Mouse (Mus musculus) liver, embryonic 13.5 days (tissue): ENCODE measurements at regions not wholly inside any gene's neighbourhood (a gene's known extent, or its start where the extent isn't known, plus 50 kb on each side); places are given as distances from the start of the nearest gene placed in this dataset.

Experiments
- ATAC-seq: fragments of 200-750 bp; cut with Nextera tagmentation; 2 replicates; pipeline ENCODE4 v1.8.0; 2017; ENCODE audit warnings: low read depth, mild to moderate bottlenecking, moderate number of reproducible peaks, moderate library complexity
- DNase-seq: peaks from one replicate; pipeline ENCODE4 v3.0.0; 2022
- H3K27ac ChIP-seq: fragments of 300-500 bp; sonication (generic); 2 replicates; pipeline ENCODE4 v1.5.1; 2015; ENCODE audit warnings: moderate library complexity, mild to moderate bottlenecking, inconsistent platforms
- H3K27me3 ChIP-seq: fragments of 300-500 bp; sonication (generic); 2 replicates; pipeline ENCODE4 v1.6.1; 2015; ENCODE audit warnings: mild to moderate bottlenecking, inconsistent platforms
- H3K36me3 ChIP-seq: fragments of 300-500 bp; sonication (generic); 2 replicates; pipeline ENCODE4 v1.6.1; 2015; ENCODE audit warnings: mild to moderate bottlenecking, inconsistent platforms
- H3K4me1 ChIP-seq: fragments of 300-500 bp; sonication (generic); replicated peaks from 2 replicates; pipeline ENCODE4 v1.6.1; 2015; ENCODE audit warnings: inconsistent platforms
- H3K4me2 ChIP-seq: fragments of 300-500 bp; sonication (generic); 2 replicates; pipeline ENCODE4 v1.6.1; 2015; ENCODE audit warnings: inconsistent platforms, mild to moderate bottlenecking, moderate library complexity
- H3K4me3 ChIP-seq: fragments of 300-500 bp; sonication (generic); replicated peaks from 2 replicates; pipeline ENCODE4 v1.5.1; 2015; ENCODE audit warnings: mild to moderate bottlenecking, inconsistent platforms
- H3K9ac ChIP-seq: fragments of 300-500 bp; sonication (generic); 2 replicates; pipeline ENCODE4 v1.6.1; 2015; ENCODE audit warnings: mild to moderate bottlenecking, inconsistent platforms
- H3K9me3 ChIP-seq: fragments of 300-500 bp; sonication (generic); replicated peaks from 2 replicates; pipeline ENCODE4 v1.6.1; 2016; ENCODE audit warnings: inconsistent platforms
- WGBS: fragments of 180-500 bp; shearing (Covaris S2); methylation state at CpG from one replicate; pipeline ENCODE4 v1.1.7; 2015; ENCODE audit not compliant: insufficient replicate concordance; 5-methylcytosine and 5-hydroxymethylcytosine counted together

DNA sequence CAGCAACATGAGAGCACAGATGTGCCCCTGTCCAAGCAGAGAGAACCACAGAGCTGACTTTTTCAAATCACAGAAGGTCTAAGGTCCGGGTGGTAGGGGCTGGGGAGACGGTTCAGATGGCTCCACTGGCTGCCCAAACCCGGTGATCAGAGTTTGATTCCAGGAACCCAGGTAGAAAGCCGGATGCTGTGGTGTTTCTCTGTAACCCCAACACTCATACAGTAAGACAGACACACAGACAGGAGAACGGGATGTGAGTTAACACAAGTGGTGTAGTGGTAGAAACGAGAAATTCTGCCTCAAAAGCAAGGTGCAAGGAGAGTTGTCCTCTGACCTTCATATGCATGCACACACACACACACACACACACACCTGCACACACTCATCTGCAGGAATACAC, 408.0 kb downstream of the Sox9 start:
- no peaks in the 10 kb centered on the region for H3K9me3 ChIP-seq
- H3K4me1 ChIP-seq = no peaks in the 10 kb centered on the region
- H3K27me3 ChIP-seq = 0 out of 2 replicates have a peak, but pooled peaks cover 4% of the 10 kb centered on the region
- WGBS = 58% methylated on average over 6 of the region's 6 CpGs
- ATAC-seq (no peak), DNase-seq (no peak)
- no peak overlapping the region for H3K4me2 ChIP-seq
- H3K36me3 ChIP-seq = no peaks in the 10 kb centered on the region
- H3K27ac ChIP-seq = no peak overlapping the region
- H3K9ac ChIP-seq = no peak overlapping the region
- H3K4me3 ChIP-seq = no peak overlapping the region

DNA sequence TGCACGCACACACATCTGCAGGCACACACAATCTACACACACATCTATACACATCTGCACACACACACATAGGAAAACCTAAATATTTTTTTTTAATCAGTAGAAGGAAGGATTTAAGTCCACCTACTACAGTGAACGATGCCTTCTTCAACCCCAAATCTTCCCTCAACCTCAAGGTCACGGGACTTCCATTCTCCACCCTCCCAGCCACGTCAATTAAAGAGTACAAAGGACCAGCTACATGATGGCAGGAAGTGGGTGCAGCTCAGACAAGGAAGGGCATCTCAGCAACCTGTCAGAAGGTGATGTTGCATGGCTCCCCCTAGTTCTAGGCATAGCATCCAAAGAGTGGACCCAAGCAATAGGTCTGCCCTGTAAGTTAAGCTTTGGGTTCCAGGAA, 408.5 kb downstream of the Sox9 start:
- no peak overlapping the region for H3K4me2 ChIP-seq
- no peak for DNase-seq
- no peak overlapping the region for H3K9ac ChIP-seq
- no peak overlapping the region for H3K4me3 ChIP-seq
- 55% methylated on average over 4 of the region's 4 CpGs for WGBS
- ATAC-seq = no peak
- H3K9me3 ChIP-seq = no peaks in the 10 kb centered on the region
- H3K27me3 ChIP-seq = 0 out of 2 replicates have a peak, but pooled peaks cover 4% of the 10 kb centered on the region
- no peak overlapping the region for H3K27ac ChIP-seq
- H3K36me3 ChIP-seq = no peaks in the 10 kb centered on the region
- no peaks in the 10 kb centered on the region for H3K4me1 ChIP-seq

GRCm38 (mm10) chr11:113191006-113191405, 409.0 kb downstream of the Sox9 start:
- Histone ChIP-seq H3K9ac (no peak overlapping the region), H3K4me2 (no peak overlapping the region), H3K9me3 (no peaks in the 10 kb centered on the region), H3K4me1 (no peaks in the 10 kb centered on the region), H3K36me3 (no peaks in the 10 kb centered on the region), H3K4me3 (no peak overlapping the region), H3K27ac (no peak overlapping the region), H3K27me3 (0 out of 2 replicates have a peak, but pooled peaks cover 4% of the 10 kb centered on the region)
- DNase-seq (no peak), ATAC-seq (no peak)
- 69% methylated on average over 7 of the region's 7 CpGs for WGBS

DNA sequence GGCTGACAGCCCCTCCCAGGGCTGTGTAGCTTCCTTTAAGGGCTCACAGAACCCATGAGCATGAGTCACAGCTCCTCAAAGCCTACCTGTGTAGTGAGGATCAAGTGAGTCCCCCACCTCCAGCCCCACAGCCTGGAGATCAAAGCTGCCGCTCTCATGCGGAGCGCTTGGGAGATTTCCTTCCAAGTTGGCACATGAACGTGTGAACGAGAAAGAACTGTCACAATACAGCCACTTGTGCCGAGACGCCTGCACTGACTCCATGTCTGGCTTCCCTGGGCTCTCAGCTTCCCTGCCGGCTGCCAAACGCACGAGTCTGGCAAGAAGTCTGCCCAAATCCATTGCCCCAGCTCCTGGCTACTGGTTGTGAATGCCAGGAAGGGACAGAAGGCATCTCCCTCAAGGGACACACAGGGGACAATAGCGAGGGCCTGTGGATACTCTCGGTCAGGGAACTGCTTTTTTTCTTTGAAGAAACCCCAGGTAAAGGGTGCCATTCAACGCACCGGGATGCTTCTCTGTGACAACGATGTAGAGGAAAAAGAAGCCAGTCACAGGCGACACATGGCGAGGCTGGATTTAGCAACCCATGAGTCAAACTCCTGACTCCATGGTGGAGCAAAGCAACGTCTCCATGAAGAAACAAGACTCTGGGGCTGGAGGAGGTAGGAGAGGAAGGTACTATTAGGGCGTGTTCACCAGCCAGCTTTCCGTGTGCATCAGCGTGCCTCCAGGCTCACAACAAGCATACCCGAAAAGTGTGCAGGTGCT, 410.2 kb downstream of the Sox9 start:
- no peak overlapping the region for H3K4me2 ChIP-seq
- no peak for ATAC-seq
- H3K36me3 ChIP-seq = no peaks in the 10 kb centered on the region
- H3K4me3 ChIP-seq = no peak overlapping the region
- no peak overlapping the region for H3K27ac ChIP-seq
- 0 out of 2 replicates have a peak, but pooled peaks cover 4% of the 10 kb centered on the region for H3K27me3 ChIP-seq
- H3K9me3 ChIP-seq = no peaks in the 10 kb centered on the region
- no peaks in the 10 kb centered on the region for H3K4me1 ChIP-seq
- 49% methylated on average over 22 of the region's 22 CpGs for WGBS
- no peak for DNase-seq
- no peak overlapping the region for H3K9ac ChIP-seq

GRCm38 (mm10) chr11:113194144-113194827, 412.3 kb downstream of the Sox9 start:
- no peak overlapping the region for H3K9ac ChIP-seq
- 38% methylated on average over 15 of the region's 15 CpGs for WGBS
- no peak overlapping the region for H3K27ac ChIP-seq
- no peaks in the 10 kb centered on the region for H3K9me3 ChIP-seq
- DNase-seq (no peak), ATAC-seq (no peak)
- H3K27me3 ChIP-seq = 0 out of 2 replicates have a peak, but pooled peaks cover 9% of the 10 kb centered on the region
- H3K4me2 ChIP-seq = no peak overlapping the region
- no peaks in the 10 kb centered on the region for H3K4me1 ChIP-seq
- H3K4me3 ChIP-seq = no peak overlapping the region
- H3K36me3 ChIP-seq = no peaks in the 10 kb centered on the region
